Mouse (Mus musculus) heart, adult 10 weeks (tissue): ENCODE results near the gene Igfals. TPM values are rescaled to one million over a fixed set of nuclear protein-coding genes. Genes with fewer than 3 reads are reported as not detected.

Source experiments
- polyA plus RNA-seq: library from polyadenylated mRNA; stranded (reverse); fragments of 350-450 nt; fragmentation: Illumina TruSeq; extraction: RNeasy Lipid Tissue Mini Kit (QIAGEN cat#74804); gene quantifications from one replicate; pipeline ENCODE4 v1.2.3, GENCODE M21; 2014; ENCODE audit warnings: low read depth, low replicate concordance

Gene Igfals
- 8.5 TPM for polyA plus RNA-seq

GRCm38 (mm10) chr17:24865776-24866175 lies at the start of gene Igfals:
Gene Igfals, plus strand, starts transcription at chr17:24865997.

GRCm38 (mm10) chr17:24839842-24840241 lies 26.0 kb upstream of the Igfals start, which contains the start of gene Hagh:
Gene Hagh, plus strand, starts transcription at chr17:24840143.

GRCm38 (mm10) chr17:24850065-24850772 lies 15.6 kb upstream of the Igfals start, which contains the start of gene Fahd1:
Gene Fahd1, minus strand, starts transcription at chr17:24850364.

GRCm38 (mm10) chr17:24886134-24886931 lies 20.5 kb downstream of the Igfals start, which contains the start of the genes Nubp2 and Spsb3:
Gene Nubp2, minus strand, starts transcription at chr17:24886349.
Gene Spsb3, plus strand, starts transcription at chr17:24886643.

GRCm38 (mm10) chr17:24894995-24895547 lies 29.3 kb downstream of the Igfals start, which contains the start of the genes Eme2 and Mrps34:
Gene Eme2, minus strand, starts transcription at chr17:24895087.
Gene Mrps34, plus strand, starts transcription at chr17:24895116.

GRCm38 (mm10) chr17:24896241-24896992 lies 30.6 kb downstream of the Igfals start, which contains the start of gene Nme3:
Gene Nme3, plus strand, starts transcription at chr17:24896500.

Other genes with a start within 250 kb of the Igfals start
- gene Tsc2, start 233.4 kb upstream of the Igfals start, polyA plus RNA-seq, result 99.7 TPM
- 6.4 TPM for gene Nthl1, start 233.3 kb upstream of the Igfals start, polyA plus RNA-seq
- 115 TPM for gene Slc9a3r2, start 215.7 kb upstream of the Igfals start, polyA plus RNA-seq
- not detected for gene Npw, start 207.5 kb upstream of the Igfals start, polyA plus RNA-seq
- 18.8 TPM for gene Zfp598, start 196.3 kb upstream of the Igfals start, polyA plus RNA-seq
- gene Syngr3, start 176.0 kb upstream of the Igfals start, polyA plus RNA-seq, result 0.31 TPM
- 18.9 TPM for gene Gfer, start 169.8 kb upstream of the Igfals start, polyA plus RNA-seq
- 1.2 TPM for gene Noxo1, start 169.8 kb upstream of the Igfals start, polyA plus RNA-seq
- gene Tbl3, start 158.3 kb upstream of the Igfals start, polyA plus RNA-seq, result 18.8 TPM
- gene Rnf151, start 147.9 kb upstream of the Igfals start, polyA plus RNA-seq, result not detected
- gene Rps2, start 147.9 kb upstream of the Igfals start, polyA plus RNA-seq, result 1,388 TPM
- gene Ndufb10, start 141.5 kb upstream of the Igfals start, polyA plus RNA-seq, result 1,266 TPM
- 333 TPM for gene Rpl3l, start 138.2 kb upstream of the Igfals start, polyA plus RNA-seq
- gene Msrb1, start 129.4 kb upstream of the Igfals start, polyA plus RNA-seq, result 139 TPM
- not detected for gene Hs3st6, start 113.0 kb upstream of the Igfals start, polyA plus RNA-seq
- gene Meiob, start 61.7 kb upstream of the Igfals start, polyA plus RNA-seq, result 0.26 TPM
- gene Hagh, start 25.9 kb upstream of the Igfals start, polyA plus RNA-seq, result 79.8 TPM
- gene Fahd1, start 15.6 kb upstream of the Igfals start, polyA plus RNA-seq, result 77.3 TPM
- gene Nubp2, start 20.4 kb downstream of the Igfals start, polyA plus RNA-seq, result 22.1 TPM
- gene Spsb3, start 20.6 kb downstream of the Igfals start, polyA plus RNA-seq, result 35.8 TPM
- 15.4 TPM for gene Eme2, start 29.1 kb downstream of the Igfals start, polyA plus RNA-seq
- 86.1 TPM for gene Mrps34, start 29.1 kb downstream of the Igfals start, polyA plus RNA-seq
- 30.4 TPM for gene Nme3, start 30.5 kb downstream of the Igfals start, polyA plus RNA-seq
- gene Mapk8ip3, start 71.0 kb downstream of the Igfals start, polyA plus RNA-seq, result 67.2 TPM
- gene Jpt2, start 94.7 kb downstream of the Igfals start, polyA plus RNA-seq, result 6.5 TPM
- 8.1 TPM for gene Cramp1l, start 149.8 kb downstream of the Igfals start, polyA plus RNA-seq
- gene Ift140, start 150.1 kb downstream of the Igfals start, polyA plus RNA-seq, result 5.2 TPM
- gene Tmem204, start 217.6 kb downstream of the Igfals start, polyA plus RNA-seq, result 49.6 TPM
- 17.6 TPM for gene Telo2, start 250.0 kb downstream of the Igfals start, polyA plus RNA-seq